ENCODE assay signal across 22 mouse cellular contexts in genomic region chr6:37855384-37855783, GRCm38 (mm10). TPM values are rescaled to one million over a fixed set of nuclear protein-coding genes. Genes with fewer than 3 reads are reported as not detected.
DNase-seq lines count a peak whose midpoint lies in the region; ATAC-seq and TF ChIP-seq lines count a peak whose summit lies in the region.
"Had no signal": no experiment of that assay in that cellular context is flagged by ENCODE, and none has a peak within 500 bp of the region (broad histone marks: within the 10 kb centered on the region; RNA-seq: fewer than 3 reads in every experiment).

No protein-coding gene starts in this region.

- H3K9ac ChIP-seq in liver, embryonic 14.5 days (replicated peaks): no peak overlapping the region; the same call in 1 of the 2 replicates
- no peak overlapping the region for H3K9ac ChIP-seq in neural tube, embryonic 15.5 days (replicated peaks)
- H3K9ac ChIP-seq: embryonic facial prominence, embryonic 12.5 days; forebrain, embryonic 12.5 days; heart, embryonic 15.5 days; hindbrain, embryonic 13.5 days had no signal

- 30% methylated on average over 2 of the region's 2 CpGs for WGBS in liver, embryonic 14.5 days (ENCODE audit: insufficient replicate concordance)
- 95% methylated on average over 2 of the region's 2 CpGs for WGBS in neural tube, embryonic 15.5 days
- WGBS in kidney, adult 2 months: 94% methylated on average over 2 of the region's 2 CpGs

- peak; percentile 45; the same call in 1 of the 2 replicates for ATAC-seq in G1E (ENCODE audit: extremely low read depth, insufficient number of reproducible peaks, low FRiP score, poor library complexity, severe bottlenecking)
- ATAC-seq in liver, embryonic 14.5 days (ENCODE audit: insufficient read depth): peak; percentile 78; the same call in 1 of the 2 replicates
- ATAC-seq in megakaryocyte progenitor cell, adult 5-6 weeks (replicated peaks; ENCODE audit: poor library complexity): peak; percentile 68
- no peak for ATAC-seq in neural tube, embryonic 15.5 days (ENCODE audit: low FRiP score)
- ATAC-seq: hindbrain, postnatal 0 days had no signal

- H3K9me3 ChIP-seq in G1E (replicated peaks): no peaks in the 10 kb centered on the region
- H3K9me3 ChIP-seq in liver, embryonic 14.5 days (ENCODE audit: control insufficient read depth, low read length): no peaks in the 10 kb centered on the region
- no peaks in the 10 kb centered on the region for H3K9me3 ChIP-seq in neural tube, embryonic 15.5 days (replicated peaks)
- H3K9me3 ChIP-seq: embryonic facial prominence, embryonic 12.5 days; forebrain, embryonic 12.5 days; heart, embryonic 15.5 days had no signal

- TF ChIP-seq POLR2A in kidney, adult 2 months (IDR thresholded peaks at IDR 0.05; ENCODE audit: low read depth, low read length): no peak

- no peak overlapping the region for H3K27ac ChIP-seq in liver, embryonic 14.5 days
- no peak overlapping the region for H3K27ac ChIP-seq in neural tube, embryonic 15.5 days (replicated peaks)
- H3K27ac ChIP-seq in kidney, adult 2 months (ENCODE audit: insufficient read depth, low read depth, low read length): no peak overlapping the region
- H3K27ac ChIP-seq: embryonic facial prominence, embryonic 12.5 days; forebrain, embryonic 12.5 days; heart, adult 2 months; heart, embryonic 15.5 days; hindbrain, embryonic 13.5 days; hindbrain, postnatal 0 days had no signal

- H3K36me3 ChIP-seq in G1E (replicated peaks): no peaks in the 10 kb centered on the region
- H3K36me3 ChIP-seq in liver, embryonic 14.5 days (replicated peaks; ENCODE audit: control insufficient read depth, insufficient read depth, low read depth): no peaks in the 10 kb centered on the region
- no peaks in the 10 kb centered on the region for H3K36me3 ChIP-seq in neural tube, embryonic 15.5 days
- no peaks in the 10 kb centered on the region for H3K36me3 ChIP-seq in kidney, adult 2 months (ENCODE audit: control insufficient read depth, insufficient read depth, low read length)
- H3K36me3 ChIP-seq: embryonic facial prominence, embryonic 12.5 days; forebrain, embryonic 12.5 days; heart, embryonic 15.5 days; hindbrain, embryonic 13.5 days had no signal

- H3K4me3 ChIP-seq in G1E (ENCODE audit: low read depth, low read length): no peak overlapping the region
- no peak overlapping the region for H3K4me3 ChIP-seq in liver, embryonic 14.5 days (ENCODE audit: insufficient read depth in 1 of 2, low read depth in 2 of 2, low read length in 2 of 2)
- H3K4me3 ChIP-seq in neural tube, embryonic 15.5 days (replicated peaks): no peak overlapping the region
- H3K4me3 ChIP-seq in kidney, adult 2 months (ENCODE audit: insufficient read depth, low read depth, low read length): no peak overlapping the region
- H3K4me3 ChIP-seq: embryonic facial prominence, embryonic 12.5 days; forebrain, embryonic 12.5 days; heart, adult 2 months; heart, embryonic 15.5 days; hindbrain, embryonic 13.5 days had no signal

- TF ChIP-seq EP300 in liver, embryonic 14.5 days (IDR thresholded peaks at IDR 0.05; ENCODE audit: low read depth): peak; percentile 42; the same call in 1 of the 2 replicates

- H3K4me2 ChIP-seq in liver, embryonic 14.5 days (ENCODE audit: low read depth): no peak overlapping the region
- H3K4me2 ChIP-seq in neural tube, embryonic 15.5 days: no peak overlapping the region
- H3K4me2 ChIP-seq: embryonic facial prominence, embryonic 12.5 days; forebrain, embryonic 12.5 days; heart, embryonic 11.5 days; heart, embryonic 15.5 days; hindbrain, embryonic 13.5 days had no signal

- DNase-seq in G1E (ENCODE audit: low spot score) (no peak), liver (peak; percentile 38)
- DNase-seq in liver, embryonic 14.5 days (ENCODE audit: low read depth in 3 of 3, low spot score in 3 of 3): no peak
- DNase-seq in frontal cortex, adult 2 months (ENCODE audit: extremely low spot score in 1 of 2, low spot score in 1 of 2): no peak
- DNase-seq in kidney, adult 2 months: no peak
- DNase-seq in right cerebral cortex, postnatal 4 days: no peak
- DNase-seq: adrenal gland, adult 8-10 months; adrenal gland, postnatal 36 days; cerebellum, adult 11 months; cerebellum, adult 8-10 months; cerebellum, postnatal 14 days; gastrocnemius, postnatal 14 days; heart, adult 2 months; heart, postnatal 14 days had no signal

- TF ChIP-seq CTCF in G1E (IDR thresholded peaks at IDR 0.05; ENCODE audit: low read depth, low read length): no peak
- no peak for TF ChIP-seq CTCF in liver, embryonic 14.5 days (IDR thresholded peaks at IDR 0.05; ENCODE audit: low read depth)
- TF ChIP-seq CTCF in kidney, adult 2 months (conservative IDR thresholded peaks at IDR 0.05; ENCODE audit: insufficient read depth, insufficient read length, low read depth, low read length): no peak

- H3K27me3 ChIP-seq in G1E (ENCODE audit: insufficient read depth, low read length): no peaks in the 10 kb centered on the region
- no peaks in the 10 kb centered on the region for H3K27me3 ChIP-seq in liver, embryonic 14.5 days (ENCODE audit: control insufficient read depth, insufficient read depth, low read length)
- H3K27me3 ChIP-seq in neural tube, embryonic 15.5 days (replicated peaks): no peaks in the 10 kb centered on the region
- no peaks in the 10 kb centered on the region for H3K27me3 ChIP-seq in kidney, adult 2 months (replicated peaks; ENCODE audit: control insufficient read depth, insufficient read depth, low read length)
- H3K27me3 ChIP-seq: embryonic facial prominence, embryonic 12.5 days; forebrain, embryonic 12.5 days; heart, embryonic 15.5 days; hindbrain, embryonic 13.5 days had no signal

- peaks cover 11% of the 10 kb centered on the region for H3K4me1 ChIP-seq in G1E (ENCODE audit: insufficient read depth, low read depth, low read length)
- peaks cover 7 to 15% of the 10 kb centered on the region in 2 experiments for H3K4me1 ChIP-seq in liver, embryonic 14.5 days (replicated peaks; ENCODE audit: control insufficient read depth in 2 of 2, insufficient read depth in 2 of 2, low read length in 1 of 2)
- H3K4me1 ChIP-seq in neural tube, embryonic 15.5 days: no peaks in the 10 kb centered on the region
- H3K4me1 ChIP-seq in kidney, adult 2 months (ENCODE audit: control insufficient read depth, insufficient read depth, low read length): peaks cover 5% of the 10 kb centered on the region; the same call in 1 of the 2 replicates
- H3K4me1 ChIP-seq: embryonic facial prominence, embryonic 12.5 days; forebrain, embryonic 12.5 days; heart, embryonic 15.5 days; hindbrain, embryonic 13.5 days had no signal

RNA-seq across cellular contexts. Expression of gene Trim24, which starts 15.2 kb away (rescaled TPM):
- total RNA-seq in G1E (2014; fragmentation: Nextera tagmentation) (63.1 and 65.7 TPM in 2 replicates), G1E (2017) (24.1 and 25.0 TPM in 2 replicates)
- polyA plus RNA-seq in G1E (2012): 7.0 and 9.1 TPM in 2 replicates
- 6.8 and 8.3 TPM in 2 replicates for polyA plus RNA-seq in liver, embryonic 14.5 days (2012; rRNA removed)
- polyA plus RNA-seq in liver, embryonic 14.5 days (2014; fragmentation: Nextera tagmentation; extraction: Ambion mirVana): 4.9 and 5.4 TPM in 2 replicates
- 23.4 and 30.3 TPM in 2 replicates for total RNA-seq in megakaryocyte progenitor cell, adult 5-6 weeks (2015)
- 12.0 and 22.4 TPM in 2 replicates for total RNA-seq in megakaryocyte progenitor cell, adult 5-6 weeks (2017)
- polyA plus RNA-seq in frontal cortex, adult 2 months (2012; rRNA removed): 28.2 TPM in 2 replicates
- polyA plus RNA-seq in neural tube, embryonic 15.5 days (2015; fragmentation: Nextera tagmentation; extraction: Ambion mirVana): 17.5 and 17.8 TPM in 2 replicates
- 14.1 and 17.5 TPM in 2 replicates for polyA plus RNA-seq in kidney, adult 2 months (2012; rRNA removed)
